Mouse (Mus musculus): ENCODE results near the gene Vmn1r174.
"Not testable (repeated sequence)": the region's sequence is repeated elsewhere in the genome, so short reads cannot be mapped to it uniquely, and the experiment has no call there.

Vmn1r174 gene

GRCm38 (mm10) chr7:23751970-23752369 lies at the start of gene Vmn1r174:
Gene Vmn1r174, plus strand, starts transcription at chr7:23752270.
- DNase-seq (ENCODE audit: low spot score in 2 of 2), result not testable (repeated sequence)

GRCm38 (mm10) chr7:23784526-23784925 lies 32.5 kb downstream of the Vmn1r174 start:
- no peak for DNase-seq (ENCODE audit: low spot score in 2 of 2)

- not testable (repeated sequence) for DNase-seq (ENCODE audit: low spot score in 2 of 2)
These were observed 58.5 kb downstream of the Vmn1r174 start, which contains the start of gene Vmn1r175 for GRCm38 (mm10) chr7:23810543-23810942. Gene Vmn1r175, minus strand, starts transcription at chr7:23810643.

All from spleen, postnatal 36 days (tissue).